Mouse (Mus musculus) brain, embryonic 14.5 days (tissue): ENCODE results near the gene 1700018G05Rik.

Experiments used
- CTCF ChIP-seq: fragments of 200-500 bp; IDR thresholded peaks from 2 replicates; pipeline ENCODE4 v1.5.1; 2012; ENCODE audit warnings: inconsistent platforms, mild to moderate bottlenecking, moderate library complexity, borderline replicate concordance; ENCODE audit not compliant: insufficient read depth, insufficient read length; ENCODE audit errors: extremely low read depth
- POLR2A ChIP-seq: fragments of 200-500 bp; IDR thresholded peaks from 2 replicates; pipeline ENCODE4 v1.6.1; 2012; ENCODE audit warnings: mild to moderate bottlenecking, inconsistent platforms, borderline replicate concordance; ENCODE audit not compliant: poor library complexity, insufficient read depth, insufficient read length, severe bottlenecking; ENCODE audit errors: extremely low read depth

- TF ChIP-seq CTCF (no peak), POLR2A (no peak)
Observed at GRCm38 (mm10) chrX:102960581-102960980, 32.4 kb downstream of the 1700018G05Rik start.
